Mouse (Mus musculus): ENCODE measurements around the gene Rara.
A peak's percentile ranks its signal among the peaks of the same experiment; 100 is the strongest.
"Not testable (repeated sequence)": the region's sequence is repeated elsewhere in the genome, so short reads cannot be mapped to it uniquely, and the experiment has no call there.

Rara gene

DNA sequence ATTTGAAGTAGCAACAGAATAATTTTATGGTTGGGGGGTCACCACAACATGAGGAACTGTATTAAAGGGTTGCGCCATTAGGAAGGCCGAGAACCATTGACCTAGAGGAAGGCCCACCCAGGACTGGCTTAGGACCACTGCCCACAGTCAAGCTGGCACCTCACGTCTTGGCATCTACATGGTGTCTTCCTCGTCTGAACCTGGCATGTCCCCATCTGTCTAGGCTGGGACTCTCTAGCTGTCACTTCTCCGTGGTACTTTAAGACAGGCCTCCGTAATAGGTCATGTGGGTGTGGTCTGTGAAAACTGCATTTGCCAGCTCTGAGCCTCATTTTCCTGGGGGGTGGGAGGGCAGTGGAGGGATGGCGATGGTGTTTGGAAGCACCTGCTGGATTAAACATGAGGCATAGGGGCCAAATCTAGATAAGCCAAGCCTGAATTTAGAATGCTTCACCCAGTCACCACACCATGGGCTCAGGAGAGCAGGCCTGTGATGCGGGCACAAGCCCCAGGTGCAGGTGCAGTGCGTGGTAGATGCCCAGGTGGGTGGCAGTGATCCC lies 45.3 kb downstream of the Rara start:
- peaks cover 19% of the 10 kb centered on the region for H3K36me3 ChIP-seq (ENCODE audit: control insufficient read depth, insufficient read depth, low read length, poor library complexity, severe bottlenecking)
- no peak for DNase-seq (ENCODE audit: low read depth, low spot score)

DNA sequence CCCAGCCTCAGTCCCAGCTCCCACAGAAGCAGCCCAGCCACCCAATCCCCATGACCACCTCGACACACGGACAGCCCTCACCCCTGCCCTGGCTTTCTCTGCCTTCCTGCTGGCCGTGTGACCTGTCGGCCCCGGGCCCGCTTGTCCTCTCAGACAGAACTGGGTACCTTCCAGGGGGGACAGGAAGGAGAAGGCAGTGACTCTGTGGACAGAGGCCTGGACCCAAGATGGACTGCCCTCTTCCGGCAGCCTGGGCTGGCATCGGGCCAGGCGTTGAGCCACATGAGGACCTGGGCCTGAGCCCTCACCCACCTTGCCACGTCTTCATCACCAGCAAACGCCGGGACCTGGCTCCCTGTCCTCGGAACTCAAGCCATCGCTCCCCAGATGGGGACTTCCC lies 46.0 kb downstream of the Rara start:
- DNase-seq (ENCODE audit: low read depth, low spot score), result no peak
- Histone ChIP-seq H3K36me3 (ENCODE audit: control insufficient read depth, insufficient read depth, low read length, poor library complexity, severe bottlenecking) (peaks cover 17% of the 10 kb centered on the region), H3K27me3 (ENCODE audit: control insufficient read depth, insufficient read depth, low read length, poor library complexity, severe bottlenecking) (no peaks in the 10 kb centered on the region)

More for the DNA sequence above, 45.3 kb downstream of the Rara start:
- no peaks in the 10 kb centered on the region for H3K27me3 ChIP-seq (ENCODE audit: control insufficient read depth, insufficient read depth, low read length, poor library complexity, severe bottlenecking)

DNA sequence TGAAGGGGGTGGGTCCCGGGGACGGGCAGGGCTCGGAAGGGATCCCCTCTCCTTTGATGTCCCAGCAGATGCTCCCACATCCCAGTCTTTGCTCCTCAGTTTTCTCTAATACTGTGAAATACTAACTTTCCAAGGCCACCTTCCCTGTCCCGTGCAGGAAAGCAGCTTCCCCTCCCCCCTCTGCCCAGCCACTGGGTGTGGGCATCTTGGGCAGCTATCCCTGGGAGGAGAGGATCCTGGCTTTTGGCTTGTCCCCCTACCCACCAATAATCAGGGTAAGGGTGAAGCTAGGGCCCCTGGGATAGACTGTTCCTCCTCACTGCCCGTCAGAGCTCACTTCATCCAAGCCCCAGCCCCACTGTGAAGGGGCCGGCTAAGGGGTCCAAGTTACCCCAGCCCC lies 46.6 kb downstream of the Rara start:
- H3K27me3 ChIP-seq (ENCODE audit: control insufficient read depth, insufficient read depth, low read length, poor library complexity, severe bottlenecking), result no peaks in the 10 kb centered on the region; the same call in 1 of the 2 replicates
- peaks cover 15% of the 10 kb centered on the region for H3K36me3 ChIP-seq (ENCODE audit: control insufficient read depth, insufficient read depth, low read length, poor library complexity, severe bottlenecking)
- DNase-seq (ENCODE audit: low read depth, low spot score), result no peak

- DNase-seq (ENCODE audit: low read depth, low spot score), result peak; percentile 82
- Histone ChIP-seq H3K36me3 (ENCODE audit: control insufficient read depth, insufficient read depth, low read length, poor library complexity, severe bottlenecking) (peaks cover 13% of the 10 kb centered on the region), H3K27me3 (ENCODE audit: control insufficient read depth, insufficient read depth, low read length, poor library complexity, severe bottlenecking) (no peaks in the 10 kb centered on the region; the same call in 1 of the 2 replicates)
Observed at GRCm38 (mm10) chr11:98974871-98975719, 47.5 kb downstream of the Rara start.

- H3K36me3 ChIP-seq (ENCODE audit: control insufficient read depth, insufficient read depth, low read length, poor library complexity, severe bottlenecking), result peaks cover 4% of the 10 kb centered on the region; the same call in 1 of the 2 replicates
- no peak for DNase-seq (ENCODE audit: low read depth, low spot score)
- no peaks in the 10 kb centered on the region; the same call in 1 of the 2 replicates for H3K27me3 ChIP-seq (ENCODE audit: control insufficient read depth, insufficient read depth, low read length, poor library complexity, severe bottlenecking)
Observed at GRCm38 (mm10) chr11:98978526-98979148, 51.0 kb downstream of the Rara start.

GRCm38 (mm10) chr11:98979356-98979755 lies 51.7 kb downstream of the Rara start:
- no peaks in the 10 kb centered on the region; the same call in 1 of the 2 replicates for H3K27me3 ChIP-seq (ENCODE audit: control insufficient read depth, insufficient read depth, low read length, poor library complexity, severe bottlenecking)
- H3K36me3 ChIP-seq (ENCODE audit: control insufficient read depth, insufficient read depth, low read length, poor library complexity, severe bottlenecking), result peaks cover under 1% of the 10 kb centered on the region; the same call in 1 of the 2 replicates
- no peak for DNase-seq (ENCODE audit: low read depth, low spot score)

DNA sequence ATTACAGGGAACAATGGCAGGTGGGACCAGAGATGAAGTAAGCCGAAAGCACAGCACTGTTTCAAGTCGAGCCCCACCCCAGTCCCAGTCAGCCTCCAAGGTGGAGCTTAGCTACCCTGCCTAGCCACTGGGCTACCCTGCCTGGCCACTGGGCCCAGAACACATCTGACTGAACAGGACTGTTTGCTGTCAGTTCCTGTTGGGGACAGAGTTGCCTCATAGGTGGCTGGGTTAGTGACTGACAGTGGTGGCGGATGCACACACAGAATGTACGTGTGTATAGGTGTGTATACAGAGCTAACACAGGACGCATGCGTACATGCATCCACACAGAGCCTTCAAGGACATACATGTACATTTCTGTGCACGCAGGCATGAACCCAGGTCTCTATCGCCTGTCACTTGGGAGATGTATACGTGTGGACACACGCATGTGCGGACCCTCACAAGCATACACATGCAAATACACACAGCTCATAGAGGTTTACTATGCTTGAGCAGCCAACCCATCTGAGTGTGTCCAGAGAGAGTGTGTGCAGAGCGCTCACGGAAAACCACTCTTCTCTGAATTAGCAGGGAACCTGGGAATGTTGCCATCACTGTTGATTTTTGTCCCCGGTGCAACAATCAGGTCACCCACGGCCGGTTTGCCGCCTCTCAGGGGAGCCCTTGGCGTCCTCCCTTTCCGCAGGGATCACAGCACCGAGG lies 53.8 kb downstream of the Rara start:
- no peaks in the 10 kb centered on the region for H3K36me3 ChIP-seq (ENCODE audit: control insufficient read depth, insufficient read depth, low read length, poor library complexity, severe bottlenecking)
- H3K27me3 ChIP-seq (ENCODE audit: control insufficient read depth, insufficient read depth, low read length, poor library complexity, severe bottlenecking), result no peaks in the 10 kb centered on the region; the same call in 1 of the 2 replicates
- DNase-seq (ENCODE audit: low read depth, low spot score), result no peak

DNA sequence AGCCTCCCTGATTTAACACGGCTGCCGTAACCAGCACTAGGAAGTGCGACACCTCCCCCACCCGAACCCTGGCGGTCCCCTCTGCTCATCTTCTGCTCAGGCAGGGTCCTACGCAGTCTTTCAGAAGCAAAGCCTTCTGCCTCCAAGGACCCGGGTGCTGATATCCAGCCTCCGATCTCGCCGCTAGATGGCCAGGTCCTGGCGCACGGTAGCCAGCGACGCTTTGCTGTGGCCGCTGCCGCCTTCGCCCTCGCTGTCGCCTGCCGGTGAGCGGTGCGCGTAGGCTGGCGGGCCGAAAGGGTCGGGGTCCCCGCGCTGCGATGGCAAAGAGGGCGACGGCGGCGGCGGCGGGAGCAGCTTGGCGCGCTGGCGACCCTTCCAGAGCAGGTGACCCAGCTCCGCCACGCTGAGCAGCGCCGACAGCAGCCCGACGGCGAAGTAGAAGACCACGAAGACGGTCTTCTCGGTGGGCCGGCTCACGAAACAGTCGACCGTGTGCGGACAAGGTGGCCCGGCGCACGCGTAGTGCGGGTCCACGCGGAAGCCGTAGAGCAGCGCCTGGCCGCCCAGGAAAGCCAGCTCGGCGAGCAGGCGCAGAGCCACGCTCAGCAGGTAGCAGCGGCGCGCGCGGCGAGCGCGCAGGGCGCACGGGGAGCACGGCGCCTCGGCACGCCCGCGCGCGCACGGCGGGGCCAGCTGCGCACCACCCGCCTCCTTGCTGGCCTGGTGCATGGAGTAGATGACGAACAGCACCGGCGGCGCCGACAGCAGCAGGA lies 54.6 kb downstream of the Rara start:
- Histone ChIP-seq H3K27me3 (ENCODE audit: control insufficient read depth, insufficient read depth, low read length, poor library complexity, severe bottlenecking) (no peaks in the 10 kb centered on the region; the same call in 1 of the 2 replicates), H3K36me3 (ENCODE audit: control insufficient read depth, insufficient read depth, low read length, poor library complexity, severe bottlenecking) (no peaks in the 10 kb centered on the region)
- peak; percentile 71 for DNase-seq (ENCODE audit: low read depth, low spot score)

- no peak for DNase-seq (ENCODE audit: low read depth, low spot score)
- Histone ChIP-seq H3K27me3 (ENCODE audit: control insufficient read depth, insufficient read depth, low read length, poor library complexity, severe bottlenecking) (no peaks in the 10 kb centered on the region; the same call in 1 of the 2 replicates), H3K36me3 (ENCODE audit: control insufficient read depth, insufficient read depth, low read length, poor library complexity, severe bottlenecking) (no peaks in the 10 kb centered on the region)
Observed at GRCm38 (mm10) chr11:98982773-98983133, 55.1 kb downstream of the Rara start, which contains the start of gene Gjd3. Gene Gjd3 (minus strand): TSS chr11:98983016.

GRCm38 (mm10) chr11:98983551-98983950 lies 55.9 kb downstream of the Rara start:
- DNase-seq (ENCODE audit: low read depth, low spot score), result no peak
- H3K27me3 ChIP-seq (ENCODE audit: control insufficient read depth, insufficient read depth, low read length, poor library complexity, severe bottlenecking), result no peaks in the 10 kb centered on the region; the same call in 1 of the 2 replicates
- no peaks in the 10 kb centered on the region for H3K36me3 ChIP-seq (ENCODE audit: control insufficient read depth, insufficient read depth, low read length, poor library complexity, severe bottlenecking)

DNA sequence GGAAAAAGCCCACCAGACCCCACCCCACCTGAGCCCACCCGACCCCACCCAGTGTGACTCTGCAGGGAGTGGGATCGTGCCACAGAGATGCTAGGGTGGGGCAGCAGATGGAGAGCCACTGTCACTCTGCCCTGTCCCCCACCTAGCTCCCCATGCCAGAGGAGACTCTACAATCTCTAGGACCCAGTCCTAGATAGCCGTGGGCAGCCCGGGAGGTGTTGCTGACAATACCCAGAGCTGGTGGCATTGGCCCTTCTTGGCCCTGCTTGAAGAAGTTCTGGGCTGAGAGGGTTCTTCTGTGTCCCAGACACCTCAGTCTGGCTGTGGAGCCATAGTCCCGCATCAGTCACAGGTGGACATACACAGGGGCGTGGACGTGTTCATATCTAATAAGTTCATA lies 57.9 kb downstream of the Rara start:
- Histone ChIP-seq H3K27me3 (ENCODE audit: control insufficient read depth, insufficient read depth, low read length, poor library complexity, severe bottlenecking) (no peaks in the 10 kb centered on the region), H3K36me3 (ENCODE audit: control insufficient read depth, insufficient read depth, low read length, poor library complexity, severe bottlenecking) (no peaks in the 10 kb centered on the region)
- no peak for DNase-seq (ENCODE audit: low read depth, low spot score)

DNA sequence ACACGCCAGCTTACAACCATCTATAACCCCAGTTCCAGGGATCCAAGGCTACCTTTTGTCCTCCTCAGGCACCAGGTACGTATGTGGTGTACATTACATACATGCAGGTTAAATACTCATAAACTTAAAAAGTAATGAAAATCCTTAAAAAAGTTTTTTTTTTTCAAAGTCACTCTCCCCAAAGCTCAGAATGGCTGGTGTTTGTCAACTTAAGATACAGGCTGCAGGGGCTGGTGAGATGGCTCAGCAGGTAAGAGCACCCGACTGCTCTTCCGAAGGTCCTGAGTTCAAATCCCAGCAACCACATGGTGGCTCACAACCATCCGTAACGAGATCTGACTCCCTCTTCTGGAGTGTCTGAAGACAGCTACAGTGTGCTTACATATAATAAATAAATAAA lies 60.6 kb downstream of the Rara start:
- not testable (repeated sequence) for H3K36me3 ChIP-seq (ENCODE audit: control insufficient read depth, insufficient read depth, low read length, poor library complexity, severe bottlenecking); H3K27me3 ChIP-seq (ENCODE audit: control insufficient read depth, insufficient read depth, low read length, poor library complexity, severe bottlenecking); DNase-seq (ENCODE audit: low read depth, low spot score)

DNA sequence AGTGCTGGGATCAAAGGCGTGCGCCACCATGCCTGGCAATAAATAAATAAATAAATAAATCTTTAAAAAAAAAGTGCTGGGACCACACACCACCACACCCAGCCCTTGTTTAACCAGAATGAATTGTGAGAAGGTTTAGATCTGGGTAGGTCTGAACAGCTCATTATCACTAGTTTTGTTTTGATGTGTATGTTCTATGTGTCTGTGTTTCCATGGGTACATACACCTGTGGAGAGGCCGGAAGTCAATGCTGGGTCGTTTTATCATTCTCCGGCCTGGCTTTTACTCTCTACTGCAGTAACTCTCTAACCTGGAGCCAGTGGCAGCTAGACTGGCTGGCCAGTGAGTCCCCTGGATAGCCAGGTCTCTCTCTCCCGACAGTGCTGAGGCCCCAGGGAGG lies 63.2 kb downstream of the Rara start:
- Histone ChIP-seq H3K36me3 (ENCODE audit: control insufficient read depth, insufficient read depth, low read length, poor library complexity, severe bottlenecking) (no peaks in the 10 kb centered on the region), H3K27me3 (ENCODE audit: control insufficient read depth, insufficient read depth, low read length, poor library complexity, severe bottlenecking) (no peaks in the 10 kb centered on the region)
- DNase-seq (ENCODE audit: low read depth, low spot score), result no peak

- H3K27me3 ChIP-seq (ENCODE audit: control insufficient read depth, insufficient read depth, low read length, poor library complexity, severe bottlenecking), result no peaks in the 10 kb centered on the region
- no peak for DNase-seq (ENCODE audit: low read depth, low spot score)
- no peaks in the 10 kb centered on the region for H3K36me3 ChIP-seq (ENCODE audit: control insufficient read depth, insufficient read depth, low read length, poor library complexity, severe bottlenecking)
Observed at GRCm38 (mm10) chr11:98995987-98996386, 68.4 kb downstream of the Rara start.

Data from splenic B cell, adult 2 months (primary cell).